Mouse (Mus musculus): ENCODE measurements around the gene 1700003F12Rik. TPM values are rescaled to one million over a fixed set of nuclear protein-coding genes. Genes with fewer than 3 reads are reported as not detected.

Gene 1700003F12Rik
- polyA plus RNA-seq, 1 experiment from 2014 or later: 1.7 TPM

DNA sequence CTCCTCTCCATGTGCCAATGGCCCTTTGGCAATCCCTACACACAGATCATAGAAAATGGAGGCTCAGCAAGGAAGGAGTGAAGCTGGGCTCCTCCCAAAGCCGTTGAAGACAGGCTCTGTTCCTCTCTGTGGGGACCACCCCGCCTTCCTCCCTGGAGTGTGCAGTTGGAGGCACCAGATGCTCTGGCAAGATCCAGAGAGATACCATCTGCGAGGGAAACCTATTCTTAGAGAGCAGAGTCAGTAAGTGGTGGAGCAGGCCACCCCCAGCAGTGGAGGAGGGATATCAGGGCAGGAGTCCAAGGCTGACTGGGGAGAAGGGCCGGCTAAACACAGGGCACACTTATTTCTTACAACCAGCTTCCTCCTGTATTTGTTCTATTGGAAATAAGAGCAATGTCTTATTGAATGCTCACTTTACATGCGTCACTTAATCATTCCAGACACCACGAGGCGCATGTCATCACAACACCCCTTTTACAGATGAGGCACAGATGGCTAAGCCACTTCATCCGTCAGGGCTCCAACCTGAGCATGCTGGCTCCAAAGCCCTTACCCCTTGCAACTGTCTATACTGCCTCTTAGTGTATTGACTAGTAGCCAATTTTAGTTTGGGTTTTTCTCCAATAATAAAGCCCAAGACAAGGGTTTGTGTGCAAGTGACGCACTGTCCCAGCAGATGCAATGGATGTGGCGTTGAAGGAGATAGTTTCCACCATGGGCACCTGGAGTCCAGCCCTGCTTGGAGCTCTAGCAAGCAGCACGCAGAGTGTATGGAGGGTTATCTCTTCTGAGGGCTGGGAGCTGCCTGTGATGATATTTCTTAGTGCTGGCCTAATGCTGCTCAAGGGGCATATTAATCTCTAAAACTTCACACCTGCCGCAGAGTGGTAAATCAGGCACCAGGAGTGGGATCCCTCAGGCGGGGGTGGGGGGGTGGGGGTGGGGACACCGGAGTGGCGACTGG is 37.3 kb downstream of the 1700003F12Rik start:
- Histone ChIP-seq H3K4me1 (replicated peaks) (peaks cover 26% of the 10 kb centered on the region), H3K36me3 (peaks cover 6% of the 10 kb centered on the region), H3K4me3 (no peak overlapping the region), H3K9me3 (no peaks in the 10 kb centered on the region), H3K4me2 (no peak overlapping the region), H3K27ac (peak overlapping the region; percentile 78), H3K27me3 (no peaks in the 10 kb centered on the region), H3K9ac (0 out of 2 replicates have a peak overlapping the region, but pooled peaks have one; percentile 24)
- peak; percentile 69 for ATAC-seq (ENCODE audit: low FRiP score)
- WGBS: 50% methylated on average over 15 of the region's 15 CpGs

DNA sequence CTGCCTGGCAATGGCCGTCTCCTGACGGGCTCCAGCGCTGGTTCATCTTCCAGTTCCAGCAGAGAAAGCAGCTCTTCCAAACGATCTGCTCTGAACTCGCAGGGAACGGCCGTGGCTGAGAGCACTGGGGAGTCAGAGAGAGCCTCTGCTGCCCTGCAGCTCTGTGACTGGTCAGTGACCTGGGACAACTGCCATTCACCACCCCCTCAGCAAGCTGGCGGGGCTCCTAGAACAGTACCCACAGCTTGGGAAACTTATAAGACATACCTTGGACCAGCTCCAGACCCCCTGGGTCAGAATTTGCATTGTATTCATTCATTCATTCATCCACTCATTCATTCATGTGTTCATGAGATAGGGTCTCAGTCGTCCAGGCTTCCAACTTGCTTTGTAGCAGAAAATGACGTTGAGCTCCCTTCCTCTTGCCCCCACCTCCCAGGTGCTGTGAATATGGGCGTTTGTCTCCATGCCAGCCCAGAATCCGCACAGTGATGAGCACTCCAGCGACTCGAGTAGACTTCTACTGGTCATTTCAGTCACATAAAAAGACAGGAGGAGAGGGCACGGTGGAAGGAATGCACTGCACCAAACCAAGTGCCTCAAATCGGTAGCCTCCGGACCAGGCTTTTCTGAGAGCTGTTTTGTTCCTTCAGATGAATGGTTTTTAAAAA is 38.2 kb downstream of the 1700003F12Rik start:
- ATAC-seq (ENCODE audit: low FRiP score): no peak
- no peaks in the 10 kb centered on the region for H3K9me3 ChIP-seq
- no peak overlapping the region for H3K4me3 ChIP-seq
- H3K9ac ChIP-seq: 0 out of 2 replicates have a peak overlapping the region, but pooled peaks have one; percentile 24
- H3K27ac ChIP-seq: peak overlapping the region; percentile 78
- H3K27me3 ChIP-seq: no peaks in the 10 kb centered on the region
- peaks cover 26% of the 10 kb centered on the region for H3K4me1 ChIP-seq (replicated peaks)
- peaks cover 10% of the 10 kb centered on the region for H3K36me3 ChIP-seq
- 58% methylated on average over 17 of the region's 17 CpGs for WGBS
- H3K4me2 ChIP-seq: no peak overlapping the region

DNA sequence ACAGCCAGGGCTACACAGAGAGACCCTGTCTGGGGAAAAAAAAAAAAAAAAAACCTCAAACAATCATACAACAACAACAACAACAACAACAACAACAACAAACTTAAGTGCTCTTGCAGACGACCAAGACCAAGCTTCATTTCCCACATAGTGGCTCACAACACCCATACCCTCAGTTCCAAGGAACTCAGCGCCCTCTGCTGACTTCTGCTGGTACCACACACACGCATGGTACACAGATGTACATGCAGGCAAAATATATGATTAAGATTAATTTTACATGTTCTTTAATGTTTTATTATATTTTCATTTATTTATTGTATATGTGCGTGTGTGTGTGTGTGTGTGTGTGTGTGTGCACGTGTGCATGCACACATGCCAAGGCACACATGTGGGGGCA is 39.5 kb downstream of the 1700003F12Rik start:
- H3K9me3 ChIP-seq: no peaks in the 10 kb centered on the region
- H3K4me2 ChIP-seq: no peak overlapping the region
- ATAC-seq (ENCODE audit: low FRiP score): no peak
- H3K36me3 ChIP-seq: peaks cover 11% of the 10 kb centered on the region
- no peak overlapping the region for H3K27ac ChIP-seq
- H3K27me3 ChIP-seq: no peaks in the 10 kb centered on the region
- peaks cover 26% of the 10 kb centered on the region for H3K4me1 ChIP-seq (replicated peaks)
- WGBS: 81% methylated on average over 5 of the region's 5 CpGs
- H3K4me3 ChIP-seq: no peak overlapping the region
- no peak overlapping the region for H3K9ac ChIP-seq

DNA sequence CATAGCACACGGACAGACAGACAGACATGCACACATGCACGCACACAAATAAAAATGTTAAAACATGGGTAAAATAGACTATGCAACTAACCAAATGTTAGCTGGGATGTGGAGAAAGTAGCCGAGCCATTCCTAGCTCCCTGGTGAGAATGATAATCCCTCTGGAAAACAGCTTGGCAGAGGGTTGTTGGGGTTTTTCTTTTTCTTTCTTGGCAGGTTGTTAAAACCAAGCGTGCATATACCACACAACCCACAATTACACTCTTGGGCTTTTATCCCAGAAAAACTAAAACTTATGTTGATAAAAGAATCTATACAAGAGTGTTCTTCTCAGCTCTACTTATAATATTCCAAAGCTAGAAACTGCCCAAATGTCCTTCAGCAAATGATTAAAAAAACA is 42.2 kb downstream of the 1700003F12Rik start:
- Histone ChIP-seq H3K9ac (no peak overlapping the region), H3K4me1 (replicated peaks) (peaks cover 19% of the 10 kb centered on the region), H3K4me3 (no peak overlapping the region), H3K9me3 (no peaks in the 10 kb centered on the region), H3K4me2 (no peak overlapping the region), H3K36me3 (peaks cover 22% of the 10 kb centered on the region), H3K27me3 (no peaks in the 10 kb centered on the region), H3K27ac (no peak overlapping the region)
- 84% methylated on average over 4 of the region's 4 CpGs for WGBS
- no peak for ATAC-seq (ENCODE audit: low FRiP score)

DNA sequence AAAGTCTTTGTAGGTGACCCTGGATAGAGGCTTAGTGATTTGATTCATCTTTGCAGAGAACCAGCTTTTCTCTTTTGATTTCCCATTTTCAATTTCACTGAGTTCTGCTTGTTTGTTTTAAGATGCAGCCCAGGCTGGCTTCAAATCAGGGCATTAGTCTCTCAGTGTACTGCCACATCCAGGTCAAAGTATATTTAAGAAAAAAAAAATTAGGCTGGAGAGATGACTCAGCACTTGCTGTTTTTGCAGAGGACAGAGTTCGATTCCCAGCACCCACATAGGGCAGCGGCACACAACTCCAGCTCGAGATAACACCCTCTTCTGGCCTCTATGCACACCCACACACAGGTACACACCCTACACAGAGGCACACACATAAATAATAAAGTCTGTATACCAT is 44.4 kb downstream of the 1700003F12Rik start:
- no peak overlapping the region for H3K27ac ChIP-seq
- no peak for ATAC-seq (ENCODE audit: low FRiP score)
- H3K4me1 ChIP-seq (replicated peaks): no peaks in the 10 kb centered on the region
- H3K36me3 ChIP-seq: peaks cover 22% of the 10 kb centered on the region
- H3K4me2 ChIP-seq: no peak overlapping the region
- no peaks in the 10 kb centered on the region for H3K27me3 ChIP-seq
- whole genome bisulfite sequencing: 96% methylated on average over 3 of the region's 3 CpGs
- no peak overlapping the region for H3K9ac ChIP-seq
- H3K9me3 ChIP-seq: no peaks in the 10 kb centered on the region
- H3K4me3 ChIP-seq: no peak overlapping the region

DNA sequence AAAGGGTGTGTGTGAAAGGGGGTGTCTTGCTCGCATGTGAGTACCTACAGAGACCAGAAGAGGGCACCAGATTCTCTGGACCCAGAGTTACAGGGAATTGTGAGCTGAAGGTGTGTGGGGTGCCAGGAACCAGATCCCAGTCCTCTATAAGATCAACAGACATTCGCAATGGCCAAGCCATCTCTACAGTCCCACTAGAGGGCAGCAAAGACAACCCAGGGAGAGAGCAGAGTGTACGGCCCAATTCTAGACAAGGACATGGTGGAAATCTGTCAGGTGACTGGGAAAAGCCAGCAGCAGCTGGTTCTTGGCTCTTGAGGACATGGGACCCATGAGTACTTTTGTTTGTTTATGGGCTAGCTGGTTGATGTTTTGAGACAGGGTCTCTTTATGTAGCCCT is 46.1 kb downstream of the 1700003F12Rik start:
- Histone ChIP-seq H3K36me3 (peaks cover 16% of the 10 kb centered on the region), H3K27ac (no peak overlapping the region), H3K9me3 (no peaks in the 10 kb centered on the region), H3K9ac (no peak overlapping the region), H3K4me3 (no peak overlapping the region), H3K27me3 (no peaks in the 10 kb centered on the region), H3K4me1 (replicated peaks) (no peaks in the 10 kb centered on the region), H3K4me2 (no peak overlapping the region)
- no peak for ATAC-seq (ENCODE audit: low FRiP score)
- WGBS: 73% methylated on average over 3 of the region's 3 CpGs

DNA sequence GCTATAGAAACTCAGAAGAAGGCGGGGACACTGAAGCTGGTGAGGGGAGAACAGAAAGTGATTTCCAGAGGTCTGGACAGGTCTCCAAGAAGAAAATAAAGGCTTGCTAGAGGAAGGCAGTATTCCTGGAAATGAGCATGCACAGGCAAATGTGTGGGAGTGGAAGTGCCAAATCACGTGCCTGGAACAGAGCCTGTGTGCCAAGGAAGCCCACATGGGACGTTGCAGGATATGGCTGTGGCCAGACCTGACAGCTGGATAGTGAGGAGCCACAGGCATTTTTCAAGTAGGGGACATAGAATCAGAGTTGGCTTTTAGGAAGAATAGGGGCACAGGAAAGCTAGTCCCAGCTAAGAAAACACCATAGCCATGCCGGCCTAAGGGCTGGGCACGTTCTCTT is 48.9 kb downstream of the 1700003F12Rik start:
- H3K4me1 ChIP-seq (replicated peaks): no peaks in the 10 kb centered on the region
- peaks cover 11% of the 10 kb centered on the region for H3K36me3 ChIP-seq
- no peak overlapping the region for H3K4me3 ChIP-seq
- no peak overlapping the region for H3K9ac ChIP-seq
- H3K4me2 ChIP-seq: no peak overlapping the region
- H3K27ac ChIP-seq: no peak overlapping the region
- H3K9me3 ChIP-seq: no peaks in the 10 kb centered on the region
- no peak for ATAC-seq (ENCODE audit: low FRiP score)
- H3K27me3 ChIP-seq: no peaks in the 10 kb centered on the region
- WGBS: 82% methylated on average over 5 of the region's 5 CpGs

DNA sequence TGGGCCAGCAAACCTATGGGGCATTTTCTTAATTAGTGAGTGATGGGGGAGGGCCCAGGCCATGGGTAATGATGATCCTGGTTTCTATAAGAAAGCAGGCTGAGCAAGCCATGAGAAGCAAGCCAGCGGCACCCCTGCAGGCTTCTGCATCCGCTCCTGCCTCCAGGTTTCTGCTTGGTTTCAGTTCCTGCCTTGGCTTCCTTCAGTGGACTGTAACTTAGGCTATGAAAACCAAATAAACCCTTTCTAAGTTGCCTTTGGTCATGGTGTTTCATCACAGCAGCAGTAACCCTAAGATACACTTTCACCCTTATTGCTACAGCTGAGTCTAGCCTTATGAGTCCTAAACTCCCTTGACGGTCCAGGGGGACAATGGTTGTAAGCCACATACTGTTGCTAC is 50.5 kb downstream of the 1700003F12Rik start:
- 93% methylated on average over 3 of the region's 3 CpGs for WGBS
- Histone ChIP-seq H3K4me2 (no peak overlapping the region), H3K4me3 (no peak overlapping the region), H3K27ac (no peak overlapping the region), H3K36me3 (peaks cover 11% of the 10 kb centered on the region), H3K27me3 (no peaks in the 10 kb centered on the region), H3K9me3 (no peaks in the 10 kb centered on the region), H3K9ac (no peak overlapping the region), H3K4me1 (replicated peaks) (peaks cover 1% of the 10 kb centered on the region)
- no peak for ATAC-seq (ENCODE audit: low FRiP score)

Other genes with a start within 250 kb of the 1700003F12Rik start
- not detected in 2 replicates for gene Bpifb9b, start 239.9 kb upstream of the 1700003F12Rik start, polyA plus RNA-seq (2015; fragmentation: Nextera tagmentation; extraction: Ambion mirVana)
- gene Cdk5rap1, start 174.1 kb upstream of the 1700003F12Rik start, polyA plus RNA-seq (2015; fragmentation: Nextera tagmentation; extraction: Ambion mirVana): 16.0 and 16.1 TPM in 2 replicates
- 7.4 and 7.6 TPM in 2 replicates for gene Snta1, start 139.0 kb upstream of the 1700003F12Rik start, polyA plus RNA-seq (2015; fragmentation: Nextera tagmentation; extraction: Ambion mirVana)
- 56.1 and 58.7 TPM in 2 replicates for gene Cbfa2t2, start 110.6 kb upstream of the 1700003F12Rik start, polyA plus RNA-seq (2015; fragmentation: Nextera tagmentation; extraction: Ambion mirVana)
- gene Actl10, start 4.7 kb downstream of the 1700003F12Rik start, polyA plus RNA-seq (2015; fragmentation: Nextera tagmentation; extraction: Ambion mirVana): 0.43 and 0.55 TPM in 2 replicates
- gene Necab3, start 11.8 kb downstream of the 1700003F12Rik start, polyA plus RNA-seq (2015; fragmentation: Nextera tagmentation; extraction: Ambion mirVana): 14.8 and 15.6 TPM in 2 replicates
- gene E2f1, start 22.8 kb downstream of the 1700003F12Rik start, polyA plus RNA-seq (2015; fragmentation: Nextera tagmentation; extraction: Ambion mirVana): 8.9 and 9.1 TPM in 2 replicates
- 14.2 and 16.8 TPM in 2 replicates for gene Pxmp4, start 56.6 kb downstream of the 1700003F12Rik start, polyA plus RNA-seq (2015; fragmentation: Nextera tagmentation; extraction: Ambion mirVana)
- gene Zfp341, start 66.2 kb downstream of the 1700003F12Rik start, polyA plus RNA-seq (2015; fragmentation: Nextera tagmentation; extraction: Ambion mirVana): 1.9 and 2.3 TPM in 2 replicates
- gene 4930519P11Rik, start 66.4 kb downstream of the 1700003F12Rik start, polyA plus RNA-seq (2015; fragmentation: Nextera tagmentation; extraction: Ambion mirVana): 0.51 TPM in 1 of 2 replicates, not detected in the other
- 29.0 and 30.4 TPM in 2 replicates for gene Chmp4b, start 104.6 kb downstream of the 1700003F12Rik start, polyA plus RNA-seq (2015; fragmentation: Nextera tagmentation; extraction: Ambion mirVana)
- not detected in 2 replicates for gene Gm14214, start 222.9 kb downstream of the 1700003F12Rik start, polyA plus RNA-seq (2015; fragmentation: Nextera tagmentation; extraction: Ambion mirVana)
- gene Raly, start 244.0 kb downstream of the 1700003F12Rik start, polyA plus RNA-seq (2015; fragmentation: Nextera tagmentation; extraction: Ambion mirVana): 25.3 and 27.5 TPM in 2 replicates
- 1.4 TPM in 2 replicates for gene a, start 244.3 kb downstream of the 1700003F12Rik start, polyA plus RNA-seq (2015; fragmentation: Nextera tagmentation; extraction: Ambion mirVana)